Mouse (Mus musculus) brain, embryonic 14.5 days (tissue): Measurements from ENCODE around the gene Hist1h2ah.

ENCODE experiments used
- CTCF ChIP-seq: fragments of 200-500 bp; IDR thresholded peaks from 2 replicates; pipeline ENCODE4 v1.5.1; 2012; ENCODE audit warnings: inconsistent platforms, mild to moderate bottlenecking, moderate library complexity, borderline replicate concordance; ENCODE audit not compliant: insufficient read depth, insufficient read length; ENCODE audit errors: extremely low read depth
- POLR2A ChIP-seq: fragments of 200-500 bp; IDR thresholded peaks from 2 replicates; pipeline ENCODE4 v1.6.1; 2012; ENCODE audit warnings: mild to moderate bottlenecking, inconsistent platforms, borderline replicate concordance; ENCODE audit not compliant: poor library complexity, insufficient read depth, insufficient read length, severe bottlenecking; ENCODE audit errors: extremely low read depth

GRCm38 (mm10) chr13:22063468-22063867, 28.1 kb upstream of the Hist1h2ah start:
- TF ChIP-seq POLR2A (no peak), CTCF (no peak)
